Mouse (Mus musculus) cerebellum, postnatal 10 days (tissue): ENCODE measurements around the gene B4galt1.

ENCODE experiments used
- DNase-seq, 2 experiments: peaks; one replicate each; pipeline ENCODE4 v3.0.0; 2021; ENCODE audit warnings: mixed read lengths in 2 of 2

Gene B4galt1

GRCm38 (mm10) chr4:40774279-40775259 lies 79.2 kb downstream of the B4galt1 start:
- peak; percentile 89 to 90 for DNase-seq

DNA sequence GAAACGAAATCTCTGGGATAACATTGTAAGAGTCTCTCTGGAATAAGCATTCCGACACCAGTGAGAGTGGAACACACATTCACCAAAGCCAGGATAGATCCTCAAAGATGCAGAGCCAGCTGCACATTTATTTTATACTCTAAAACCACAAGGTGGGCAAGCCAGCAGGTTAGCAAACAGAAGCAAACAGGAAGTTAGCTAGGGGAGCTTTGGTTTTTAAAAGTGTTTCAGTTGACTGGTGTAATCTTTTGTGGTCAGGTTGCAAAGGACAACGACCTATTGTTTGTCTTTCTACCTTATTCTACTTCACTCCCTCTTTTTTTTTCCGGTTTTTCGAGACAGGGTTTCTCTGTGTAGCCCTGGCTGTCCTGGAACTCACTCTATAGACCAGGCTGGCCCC lies 93.9 kb downstream of the B4galt1 start:
- DNase-seq, result no peak

GRCm38 (mm10) chr4:40757780-40758420 lies 95.9 kb downstream of the B4galt1 start, which contains the start of gene Smu1:
Gene Smu1 (minus strand): TSS chr4:40757923.
- DNase-seq, result peak; percentile 99

DNA sequence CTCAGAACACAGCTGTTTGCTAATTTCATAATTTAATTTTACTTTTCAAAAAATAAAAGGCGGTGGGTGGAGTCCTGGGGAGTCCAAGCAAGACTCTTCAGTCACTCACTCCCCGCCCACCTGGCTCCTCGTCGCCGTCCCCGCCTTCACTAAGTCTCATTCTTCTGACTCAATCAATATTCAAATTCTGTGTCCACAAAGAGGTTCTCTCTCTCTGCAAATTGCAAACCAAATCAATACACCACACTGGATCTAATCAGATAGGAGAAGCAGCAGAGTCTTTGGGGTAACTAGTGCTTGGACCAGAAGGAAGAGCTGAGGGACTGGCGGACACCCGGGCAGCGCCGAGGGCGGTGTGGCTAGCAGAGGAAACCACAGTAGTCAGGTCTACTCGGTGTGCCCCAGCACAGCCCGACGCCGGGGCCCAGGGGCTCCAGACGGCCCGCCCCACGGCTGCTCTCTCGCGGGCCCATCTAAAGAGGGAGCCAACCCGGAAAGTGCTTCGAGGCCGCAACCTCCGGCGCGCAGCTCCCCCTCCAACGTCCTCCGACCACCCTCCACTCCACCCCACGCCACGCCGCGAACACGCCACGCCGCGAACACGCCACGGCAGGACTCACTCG lies 96.5 kb downstream of the B4galt1 start:
- DNase-seq, result peak; percentile 24 to 34
